Mouse (Mus musculus): ENCODE measurements around the gene Grip1.

Gene Grip1

GRCm38 (mm10) chr10:119463345-119463744, 9.7 kb downstream of the Grip1 start:
- no peak for DNase-seq

- no peak for DNase-seq
Observed at GRCm38 (mm10) chr10:119463793-119464192, 10.2 kb downstream of the Grip1 start.

- no peak for DNase-seq
Observed at GRCm38 (mm10) chr10:119467976-119468375, 14.3 kb downstream of the Grip1 start.

- DNase-seq = no peak
Observed at GRCm38 (mm10) chr10:119470096-119470495, 16.5 kb downstream of the Grip1 start.

DNA sequence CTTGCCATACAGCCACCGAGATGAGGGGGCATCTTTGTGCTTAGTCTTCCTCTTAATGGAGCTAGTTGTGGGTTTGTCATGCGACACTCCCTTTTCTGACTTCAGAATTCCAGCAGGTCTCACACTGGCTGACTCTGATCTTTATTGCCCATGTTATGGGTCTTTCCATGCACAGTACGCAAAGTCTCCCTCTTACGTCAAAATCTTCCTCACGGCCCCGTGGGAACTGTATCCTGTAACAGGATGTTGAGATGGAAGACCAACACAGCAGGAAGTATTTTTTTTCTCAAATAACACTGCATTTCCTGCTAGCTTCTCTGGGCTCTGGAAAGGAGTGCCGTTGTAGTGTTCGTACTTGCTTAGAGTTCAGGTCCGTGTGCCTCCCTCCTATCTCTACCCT, 21.5 kb downstream of the Grip1 start:
- no peak for DNase-seq

DNA sequence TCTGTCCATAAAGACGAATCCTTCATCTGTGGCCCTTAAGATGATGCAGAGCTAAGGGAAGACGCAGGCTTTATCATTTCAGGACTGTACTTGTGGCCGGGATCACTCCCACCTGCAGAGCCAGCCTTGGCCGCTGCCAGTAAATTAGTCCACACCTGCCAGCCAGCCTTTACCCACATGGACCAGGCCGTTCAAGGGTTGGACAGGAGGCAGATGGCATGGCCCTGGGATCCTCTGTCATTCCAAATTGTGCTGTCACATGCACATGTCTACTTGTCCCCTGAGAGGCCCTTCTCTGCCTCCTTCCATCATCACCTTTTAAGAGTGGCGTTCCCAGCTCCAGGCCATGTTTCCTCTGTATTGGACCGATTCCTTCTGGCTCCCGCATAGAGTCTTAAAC, 24.0 kb downstream of the Grip1 start:
- DNase-seq = no peak

DNA sequence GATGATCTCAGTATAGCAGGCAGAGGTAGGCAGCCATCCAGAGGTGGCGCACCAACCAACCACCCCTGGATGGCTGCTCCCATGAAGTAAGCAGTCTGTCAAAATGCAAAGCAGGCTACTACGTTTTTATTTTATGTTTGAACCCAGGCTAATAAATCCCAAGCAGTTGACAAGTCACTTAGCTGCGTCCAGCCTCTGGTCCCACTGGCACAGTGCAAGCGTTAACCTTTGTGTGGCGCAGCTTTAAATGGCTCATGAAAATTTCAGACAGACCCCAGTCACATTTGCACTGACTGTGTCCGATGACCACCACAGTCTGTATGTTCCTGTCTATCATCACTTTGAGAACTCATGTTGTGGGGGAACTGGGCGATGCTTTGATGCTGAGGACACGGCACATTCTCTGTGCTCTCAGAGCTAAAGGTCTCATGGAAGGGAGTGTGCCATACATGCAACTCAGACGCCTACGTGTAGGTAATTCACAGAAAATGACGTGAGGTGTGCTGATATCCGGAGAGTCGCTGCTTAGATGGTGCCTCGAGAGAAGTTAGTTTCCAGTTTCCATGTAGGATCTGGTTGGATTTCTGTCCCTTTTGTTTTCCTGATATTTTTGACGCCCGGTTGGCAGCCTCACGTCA, 29.6 kb downstream of the Grip1 start:
- no peak for DNase-seq

- no peak for DNase-seq
Observed at GRCm38 (mm10) chr10:119483766-119484165, 30.1 kb downstream of the Grip1 start.

DNA sequence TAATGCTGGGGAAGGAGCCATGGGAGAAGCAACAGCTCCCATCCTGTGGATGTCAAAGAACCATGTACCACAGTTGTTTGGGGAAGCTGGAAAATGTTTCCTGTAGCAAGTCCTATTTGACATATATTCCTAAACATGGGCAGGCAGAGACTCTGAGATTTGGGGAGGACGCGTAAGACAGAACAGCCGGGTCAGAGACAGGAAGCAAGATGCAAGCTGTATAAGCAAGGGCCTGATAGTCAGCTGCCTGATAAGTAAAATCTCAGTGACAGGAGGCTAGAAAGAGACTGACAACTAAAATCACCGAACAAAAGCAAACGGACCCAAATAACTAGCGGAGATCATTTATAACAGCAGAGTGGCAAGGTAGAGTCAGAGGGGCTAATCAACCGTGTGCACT, 33.3 kb downstream of the Grip1 start:
- DNase-seq = no peak

DNA sequence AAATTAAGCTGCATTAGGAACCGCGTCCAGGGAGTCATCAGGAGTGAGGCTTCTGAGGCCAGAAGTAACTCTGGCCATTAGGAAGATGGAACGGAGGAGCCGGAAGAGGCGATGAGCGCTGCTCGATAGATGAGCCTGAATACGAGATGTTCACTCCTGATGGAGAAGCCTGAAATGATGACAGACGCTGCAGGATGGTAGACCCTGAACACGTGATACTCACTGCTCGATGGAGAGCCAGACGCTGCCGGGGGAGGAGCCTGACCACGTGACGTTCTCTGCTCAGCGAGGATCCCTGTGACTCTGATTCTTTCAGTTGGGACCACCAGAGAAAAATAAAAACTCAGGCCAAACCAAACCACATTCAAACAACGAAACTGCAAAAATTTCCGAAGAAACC, 37.2 kb downstream of the Grip1 start:
- no peak for DNase-seq

- no peak for DNase-seq
Observed at GRCm38 (mm10) chr10:119495317-119495716, 41.7 kb downstream of the Grip1 start.

DNA sequence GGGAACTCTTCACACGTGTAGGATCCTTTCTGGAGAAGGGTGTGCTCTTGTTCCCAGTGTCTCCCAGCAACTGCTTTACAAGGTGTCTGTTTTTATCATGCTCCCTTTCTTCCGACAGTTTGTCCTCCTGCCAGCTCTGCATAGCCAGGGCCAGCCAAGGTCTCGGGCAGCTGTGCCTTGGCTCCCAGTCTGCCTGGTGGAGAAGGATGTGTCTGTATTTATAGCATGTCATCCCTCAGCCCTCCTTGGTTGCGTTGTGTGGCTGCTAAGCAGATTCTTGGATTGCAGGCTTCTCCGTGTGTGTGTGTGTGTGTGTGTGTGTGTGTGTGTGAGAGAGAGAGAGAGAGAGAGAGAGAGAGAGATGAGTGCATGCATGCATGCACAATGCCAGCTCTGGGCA, 42.6 kb downstream of the Grip1 start:
- no peak for DNase-seq

- no peak for DNase-seq
Observed at GRCm38 (mm10) chr10:119521686-119522085, 68.1 kb downstream of the Grip1 start.

- DNase-seq = no peak
Observed at GRCm38 (mm10) chr10:119525730-119526129, 72.1 kb downstream of the Grip1 start.

DNA sequence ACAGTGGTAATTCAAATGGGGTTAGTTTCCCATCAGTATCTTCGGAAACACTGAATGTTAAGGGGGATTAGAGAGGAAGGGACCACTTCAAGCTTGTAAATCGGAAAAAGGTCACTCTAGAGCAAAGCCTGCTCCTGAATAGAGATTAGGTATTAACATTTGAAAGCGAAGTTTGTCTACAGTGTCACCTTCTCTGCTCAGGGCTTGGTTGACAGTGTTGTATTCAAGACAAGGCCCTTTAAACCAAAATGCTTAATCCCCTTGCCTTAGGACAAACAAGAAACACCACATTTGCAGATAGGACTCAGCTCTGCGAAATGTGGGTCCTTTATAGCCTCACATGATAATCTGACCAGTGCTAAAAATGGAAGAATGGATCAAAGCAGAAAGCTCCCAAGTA, 81.2 kb downstream of the Grip1 start:
- DNase-seq = no peak

DNA sequence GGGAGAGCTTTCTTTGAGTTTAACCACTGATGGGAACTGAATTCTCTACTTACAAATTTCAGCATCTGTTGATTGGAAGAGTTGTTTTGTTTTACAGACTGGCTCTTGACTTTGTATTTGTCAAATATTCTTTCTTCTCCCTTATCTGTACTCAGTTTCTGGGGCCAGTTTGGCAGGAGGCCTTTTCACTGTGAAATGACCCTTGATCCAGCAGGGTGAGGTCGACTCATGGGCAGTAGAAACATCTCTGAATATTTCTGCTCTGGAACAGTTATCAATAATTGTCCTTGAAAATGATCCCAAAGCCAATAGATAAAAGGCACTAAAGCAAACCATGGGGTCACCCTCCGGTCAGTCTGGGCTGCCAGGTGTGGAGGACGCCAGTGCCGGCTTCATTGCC, 88.0 kb downstream of the Grip1 start:
- no peak for DNase-seq

- DNase-seq = no peak
Observed at GRCm38 (mm10) chr10:119543771-119544170, 90.1 kb downstream of the Grip1 start.

- DNase-seq = no peak
Observed at GRCm38 (mm10) chr10:119544743-119545142, 91.1 kb downstream of the Grip1 start.

- no peak for DNase-seq
Observed at GRCm38 (mm10) chr10:119547875-119548274, 94.2 kb downstream of the Grip1 start.

- no peak for DNase-seq
Observed at GRCm38 (mm10) chr10:119548774-119549173, 95.1 kb downstream of the Grip1 start.

GRCm38 (mm10) chr10:119550630-119551029, 97.0 kb downstream of the Grip1 start:
- no peak for DNase-seq

- DNase-seq = no peak
Observed at GRCm38 (mm10) chr10:119556346-119556745, 102.7 kb downstream of the Grip1 start.

GRCm38 (mm10) chr10:119558432-119558831, 104.8 kb downstream of the Grip1 start:
- no peak for DNase-seq

DNA sequence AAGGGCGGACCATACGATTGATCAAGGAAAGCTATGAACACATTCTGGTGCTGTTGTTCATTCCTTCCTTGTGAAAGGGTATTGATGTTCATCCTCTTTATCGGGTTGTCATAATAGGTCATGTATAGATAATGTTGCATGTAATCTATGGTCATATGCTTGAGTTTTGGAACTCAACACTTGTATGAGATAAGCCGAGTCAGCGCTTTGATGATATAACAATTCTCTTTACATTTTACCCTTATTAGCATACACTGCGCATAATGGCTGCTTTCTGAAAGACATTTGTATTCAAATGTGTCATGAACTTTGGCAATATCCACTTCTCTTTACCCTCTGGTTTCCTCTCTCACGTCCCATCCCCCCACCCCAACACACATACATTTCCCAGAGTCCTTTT, 111.2 kb downstream of the Grip1 start:
- no peak for DNase-seq

- no peak for DNase-seq
Observed at GRCm38 (mm10) chr10:119573134-119573533, 119.5 kb downstream of the Grip1 start.

- DNase-seq = no peak
Observed at GRCm38 (mm10) chr10:119575780-119576179, 122.2 kb downstream of the Grip1 start.
